Mouse (Mus musculus): Measurements from ENCODE around the gene Rhbdl2. TPM values are rescaled to one million over a fixed set of nuclear protein-coding genes. Genes with fewer than 3 reads are reported as not detected.

The Rhbdl2 gene
- polyA plus RNA-seq (2017; shearing (Covaris generic)), result 1 to 10 TPM in 1 of 2 experiments, under 1 TPM in 1; 0.92 to 4.0 TPM

GRCm38 (mm10) chr4:123787191-123787985, at the start of gene Rhbdl2:
Gene Rhbdl2 (plus strand): TSS chr4:123787874.

GRCm38 (mm10) chr4:123750152-123750651, 37.5 kb upstream of the Rhbdl2 start, which contains the start of gene Akirin1:
Gene Akirin1 (minus strand): TSS chr4:123750345.

GRCm38 (mm10) chr4:123859379-123859778, 71.7 kb downstream of the Rhbdl2 start, which contains the start of gene 4933427I04Rik:
Gene 4933427I04Rik (plus strand): TSS chr4:123859679.

Other genes starting within 250 kb of the Rhbdl2 start
- 100 to 1,000 TPM; 101 to 103 TPM for gene Macf1, start 103.5 kb upstream of the Rhbdl2 start, polyA plus RNA-seq (2017; shearing (Covaris generic))
- gene Ndufs5, start 69.7 kb upstream of the Rhbdl2 start, polyA plus RNA-seq (2017; shearing (Covaris generic)), result 100 to 1,000 TPM; 114 to 124 TPM
- gene Akirin1, start 37.5 kb upstream of the Rhbdl2 start, polyA plus RNA-seq (2017; shearing (Covaris generic)), result 100 to 1,000 TPM in 1 of 2 experiments, 10 to 100 TPM in 1; 88.4 to 107 TPM
- gene 4933427I04Rik, start 71.8 kb downstream of the Rhbdl2 start, polyA plus RNA-seq (2017; shearing (Covaris generic)), result under 1 TPM in 1 of 2 experiments, not detected in 1; 0.64 TPM
- 10 to 100 TPM; 10.1 to 22.4 TPM for gene Mycbp, start 117.0 kb downstream of the Rhbdl2 start, polyA plus RNA-seq (2017; shearing (Covaris generic))
- 10 to 100 TPM; 74.8 to 83.7 TPM for gene Rragc, start 129.6 kb downstream of the Rhbdl2 start, polyA plus RNA-seq (2017; shearing (Covaris generic))
- under 1 TPM in 1 of 2 experiments, not detected in 1; 0.59 TPM for gene 4930535I16Rik, start 130.1 kb downstream of the Rhbdl2 start, polyA plus RNA-seq (2017; shearing (Covaris generic))

Measured in inflammation-experienced regulatory T-cells (primary cell).